Comparison of ENCODE assay signal across 8 mouse cellular contexts in genomic region chr12:16896073-16896789, GRCm38 (mm10). TPM values are rescaled to one million over a fixed set of nuclear protein-coding genes. Genes with fewer than 3 reads are reported as not detected.
A peak's percentile ranks its signal among the peaks of the same experiment; 100 is the strongest.
DNase-seq lines count a peak whose midpoint lies in the region; ATAC-seq lines count a peak whose summit lies in the region.

No protein-coding gene starts in this region.

- no peak for ATAC-seq in hindbrain, embryonic 12.5 days (ENCODE audit: low FRiP score)
- ATAC-seq in midbrain, embryonic 11.5 days (ENCODE audit: low FRiP score), result no peak

- H3K4me3 ChIP-seq in embryonic facial prominence, embryonic 10.5 days, result peak overlapping the region; percentile 96
- H3K4me3 ChIP-seq in hindbrain, embryonic 12.5 days, result peak overlapping the region; percentile 87
- peak overlapping the region; percentile 77 for H3K4me3 ChIP-seq in midbrain, embryonic 11.5 days (ENCODE audit: low read depth, low read length)

- DNase-seq in cerebellum, adult 18-20 months, result peak; percentile 35 to 41
- DNase-seq in cerebellum, adult 11 months, result no peak
- peak; percentile 83 for DNase-seq in 3T3-L1 (ENCODE audit: low read depth, low spot score)
- no peak for DNase-seq in embryonic facial prominence, embryonic 10.5 days (ENCODE audit: low spot score)
- no peak for DNase-seq in midbrain, embryonic 11.5 days (ENCODE audit: low spot score, missing footprints)
- DNase-seq in ovary, postnatal 36 days (ENCODE audit: low spot score), result no peak
- DNase-seq in thymus, postnatal 0 days (ENCODE audit: low spot score), result no peak

- 33% methylated on average over 8 of the region's 8 CpGs for WGBS in embryonic facial prominence, embryonic 10.5 days
- WGBS in hindbrain, embryonic 12.5 days, result 25% methylated on average over 8 of the region's 8 CpGs
- 22% methylated on average over 8 of the region's 8 CpGs for WGBS in midbrain, embryonic 11.5 days

- H3K36me3 ChIP-seq in embryonic facial prominence, embryonic 10.5 days (replicated peaks), result no peaks in the 10 kb centered on the region
- H3K36me3 ChIP-seq in hindbrain, embryonic 12.5 days, result no peaks in the 10 kb centered on the region
- no peaks in the 10 kb centered on the region for H3K36me3 ChIP-seq in midbrain, embryonic 11.5 days (ENCODE audit: control insufficient read depth, insufficient read depth, low read length)

- H3K27ac ChIP-seq in embryonic facial prominence, embryonic 10.5 days (replicated peaks), result peak overlapping the region; percentile 93; the same call in 1 of the 2 replicates
- no peak overlapping the region for H3K27ac ChIP-seq in hindbrain, embryonic 12.5 days
- no peak overlapping the region for H3K27ac ChIP-seq in midbrain, embryonic 11.5 days (ENCODE audit: low read depth, low read length)

- no peaks in the 10 kb centered on the region for H3K27me3 ChIP-seq in embryonic facial prominence, embryonic 10.5 days (replicated peaks; ENCODE audit: low read depth, poor library complexity, severe bottlenecking)
- no peaks in the 10 kb centered on the region for H3K27me3 ChIP-seq in hindbrain, embryonic 12.5 days
- no peaks in the 10 kb centered on the region for H3K27me3 ChIP-seq in midbrain, embryonic 11.5 days (ENCODE audit: control insufficient read depth, insufficient read depth, low read length)

- H3K4me1 ChIP-seq in embryonic facial prominence, embryonic 10.5 days, result peaks cover 42% of the 10 kb centered on the region
- peaks cover 26% of the 10 kb centered on the region for H3K4me1 ChIP-seq in hindbrain, embryonic 12.5 days
- peaks cover 17% of the 10 kb centered on the region for H3K4me1 ChIP-seq in midbrain, embryonic 11.5 days (ENCODE audit: control insufficient read depth, insufficient read depth, low read length)

- H3K9me3 ChIP-seq in embryonic facial prominence, embryonic 10.5 days, result no peaks in the 10 kb centered on the region
- no peaks in the 10 kb centered on the region for H3K9me3 ChIP-seq in hindbrain, embryonic 12.5 days (replicated peaks)
- no peaks in the 10 kb centered on the region for H3K9me3 ChIP-seq in midbrain, embryonic 11.5 days (ENCODE audit: control insufficient read depth, low read length)

- peak overlapping the region; percentile 93 for H3K9ac ChIP-seq in hindbrain, embryonic 12.5 days
- H3K9ac ChIP-seq in midbrain, embryonic 11.5 days (ENCODE audit: low read length), result peak overlapping the region; percentile 89

- H3K4me2 ChIP-seq in hindbrain, embryonic 12.5 days (replicated peaks), result peak overlapping the region; percentile 88
- H3K4me2 ChIP-seq in midbrain, embryonic 11.5 days, result peak overlapping the region; percentile 53

RNA-seq across cellular contexts. Expression of gene Rock2, which starts 1.5 kb away (rescaled TPM):
- 12.7 and 13.1 TPM in 2 replicates for polyA plus RNA-seq in embryonic facial prominence, embryonic 10.5 days (2016; fragmentation: Nextera tagmentation; extraction: Ambion mirVana)
- polyA plus RNA-seq in hindbrain, embryonic 12.5 days (2016; fragmentation: Nextera tagmentation; extraction: Ambion mirVana), result 25.4 and 25.6 TPM in 2 replicates
- polyA plus RNA-seq in midbrain, embryonic 11.5 days (2014; fragmentation: Nextera tagmentation; extraction: Ambion mirVana), result 14.4 and 14.9 TPM in 2 replicates
- polyA plus RNA-seq in thymus, postnatal 0 days (2015; fragmentation: Nextera tagmentation; extraction: Ambion mirVana), result 10.3 and 11.9 TPM in 2 replicates

Comparison
In these comparisons a context has a peak if more than half of its experiments do, and no peak if none do; other contexts are left out.
1. DNase-seq: peak in cerebellum, adult 18-20 months (2 of 2) and 3T3-L1 (single experiment); none in cerebellum, adult 11 months (single experiment), embryonic facial prominence, embryonic 10.5 days (single experiment), midbrain, embryonic 11.5 days (single experiment), ovary, postnatal 36 days (single experiment) and thymus, postnatal 0 days (single experiment).
2. Peak in every context shown above with its lines, with median percentiles within 50 percentile points of each other: H3K4me3 ChIP-seq.